Mouse (Mus musculus): ENCODE measurements at regions not wholly inside any gene's neighbourhood (a gene's known extent, or its start where the extent isn't known, plus 50 kb on each side); places are given as distances from the start of the nearest gene placed in this dataset.

DNA sequence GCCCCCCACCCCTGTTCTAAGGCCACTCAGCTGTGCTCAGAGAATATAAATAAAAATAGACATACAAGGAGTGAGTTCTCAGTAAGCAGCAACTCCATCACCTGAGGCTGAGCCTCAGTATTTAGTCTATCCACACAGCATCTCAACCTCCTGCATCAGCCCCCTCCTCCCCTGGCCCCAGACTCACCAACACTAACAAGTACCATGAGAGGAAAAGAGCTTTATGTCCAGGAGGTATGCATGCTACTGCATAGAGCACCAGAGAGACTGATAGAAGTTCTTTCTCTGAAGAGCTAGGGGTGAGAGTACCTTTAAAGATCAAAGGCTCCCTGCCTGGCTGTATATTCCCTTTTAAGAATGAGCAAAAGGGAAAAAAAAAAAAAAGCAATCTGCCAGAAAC, 100.3 kb upstream of the Arhgap20 start:
- TF ChIP-seq POLR2A (IDR thresholded peaks at IDR 0.05; ENCODE audit: borderline replicate concordance, extremely low read depth, insufficient read depth, insufficient read length, poor library complexity, severe bottlenecking): no peak
- TF ChIP-seq CTCF (IDR thresholded peaks at IDR 0.05; ENCODE audit: borderline replicate concordance, extremely low read depth, insufficient read depth, insufficient read length): no peak

All from brain, embryonic 14.5 days (tissue).